Mouse (Mus musculus): ENCODE measurements around the gene Hsd17b11. TPM values are rescaled to one million over a fixed set of nuclear protein-coding genes. Genes with fewer than 3 reads are reported as not detected.

Hsd17b11 gene
- polyA plus RNA-seq, 1 experiment from 2014 or later, result 2.6 TPM

DNA sequence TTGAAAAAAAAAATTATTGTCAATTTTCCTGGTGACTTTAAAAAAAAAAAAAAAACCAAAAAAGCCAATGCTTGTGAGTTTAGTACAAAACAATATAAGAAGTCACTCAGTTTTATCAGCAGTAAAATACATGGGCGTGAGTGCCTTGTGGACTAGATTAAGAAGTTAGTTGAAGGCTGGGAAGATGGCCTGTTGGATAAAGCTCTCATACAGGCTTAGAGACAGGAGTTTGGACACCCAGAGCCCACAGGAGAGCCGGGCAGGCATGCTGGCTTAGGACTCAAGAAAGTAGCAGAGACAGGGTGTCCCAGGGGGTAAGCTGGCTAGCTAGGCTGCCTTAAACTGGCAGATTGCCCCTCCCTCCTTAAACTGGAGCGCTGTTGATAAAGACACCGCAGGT, 33.2 kb upstream of the Hsd17b11 start:
- peak; percentile 84 for ATAC-seq (ENCODE audit: insufficient read depth)
- Histone ChIP-seq H3K4me3 (replicated peaks) (no peak overlapping the region), H3K27ac (replicated peaks) (peak overlapping the region; percentile 87), H3K36me3 (replicated peaks) (peaks cover 66% of the 10 kb centered on the region), H3K9ac (peak overlapping the region; percentile 33; the same call in 1 of the 2 replicates), H3K9me3 (replicated peaks) (no peaks in the 10 kb centered on the region), H3K27me3 (no peaks in the 10 kb centered on the region), H3K4me1 (replicated peaks) (peaks cover 57% of the 10 kb centered on the region), H3K4me2 (peak overlapping the region; percentile 55)
- 35% methylated on average over 4 of the region's 4 CpGs for WGBS (ENCODE audit: insufficient replicate concordance)

DNA sequence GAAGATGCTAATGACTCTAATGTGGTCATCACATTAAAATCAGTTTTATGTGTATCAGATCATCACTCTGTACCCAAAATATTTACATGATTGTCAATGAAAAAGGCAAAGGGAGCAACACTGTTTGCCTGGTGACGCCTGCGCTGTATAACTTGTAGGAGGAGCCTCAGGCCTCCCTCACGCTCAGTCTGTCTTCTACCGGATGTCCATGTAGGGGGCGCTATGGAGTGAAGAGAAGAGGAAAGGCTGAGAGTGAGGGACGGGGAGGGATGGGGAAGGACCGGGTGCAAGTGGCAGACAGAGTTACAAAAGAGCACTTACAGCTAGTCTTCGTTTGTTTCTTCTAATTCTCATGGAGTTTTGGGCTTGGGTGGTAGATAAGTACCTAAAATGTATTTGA, 31.2 kb upstream of the Hsd17b11 start:
- 0 out of 2 replicates have a peak, but pooled peaks have one; percentile 42 for ATAC-seq (ENCODE audit: insufficient read depth)
- no peak overlapping the region for H3K9ac ChIP-seq
- peaks cover 47% of the 10 kb centered on the region for H3K36me3 ChIP-seq (replicated peaks)
- peak overlapping the region; percentile 87; the same call in 1 of the 2 replicates for H3K27ac ChIP-seq (replicated peaks)
- H3K4me1 ChIP-seq (replicated peaks), result peaks cover 70% of the 10 kb centered on the region
- H3K9me3 ChIP-seq (replicated peaks), result no peaks in the 10 kb centered on the region
- H3K4me3 ChIP-seq (replicated peaks), result no peak overlapping the region
- no peak overlapping the region for H3K4me2 ChIP-seq
- no peaks in the 10 kb centered on the region for H3K27me3 ChIP-seq
- WGBS (ENCODE audit: insufficient replicate concordance), result 49% methylated on average over 8 of the region's 8 CpGs

DNA sequence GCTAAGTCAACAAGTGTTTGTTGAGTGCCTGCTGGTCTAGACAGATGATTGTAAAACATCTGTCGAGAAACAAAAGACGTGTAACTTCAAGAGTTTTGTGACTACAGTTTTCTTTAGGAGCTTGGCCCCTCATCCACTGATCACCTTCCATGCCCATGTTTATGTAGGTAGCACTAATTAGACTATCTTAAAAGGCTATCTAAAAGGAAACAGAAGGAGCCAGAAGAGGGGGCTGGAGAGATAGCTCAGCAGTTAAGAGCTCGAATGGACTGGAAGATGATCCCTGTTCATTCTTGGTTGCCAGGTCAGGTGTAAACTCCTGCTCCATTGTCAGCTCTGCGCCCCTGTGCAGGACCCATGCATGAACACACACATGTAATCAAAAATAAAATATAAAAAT, 26.4 kb upstream of the Hsd17b11 start:
- no peak for ATAC-seq (ENCODE audit: insufficient read depth)

DNA sequence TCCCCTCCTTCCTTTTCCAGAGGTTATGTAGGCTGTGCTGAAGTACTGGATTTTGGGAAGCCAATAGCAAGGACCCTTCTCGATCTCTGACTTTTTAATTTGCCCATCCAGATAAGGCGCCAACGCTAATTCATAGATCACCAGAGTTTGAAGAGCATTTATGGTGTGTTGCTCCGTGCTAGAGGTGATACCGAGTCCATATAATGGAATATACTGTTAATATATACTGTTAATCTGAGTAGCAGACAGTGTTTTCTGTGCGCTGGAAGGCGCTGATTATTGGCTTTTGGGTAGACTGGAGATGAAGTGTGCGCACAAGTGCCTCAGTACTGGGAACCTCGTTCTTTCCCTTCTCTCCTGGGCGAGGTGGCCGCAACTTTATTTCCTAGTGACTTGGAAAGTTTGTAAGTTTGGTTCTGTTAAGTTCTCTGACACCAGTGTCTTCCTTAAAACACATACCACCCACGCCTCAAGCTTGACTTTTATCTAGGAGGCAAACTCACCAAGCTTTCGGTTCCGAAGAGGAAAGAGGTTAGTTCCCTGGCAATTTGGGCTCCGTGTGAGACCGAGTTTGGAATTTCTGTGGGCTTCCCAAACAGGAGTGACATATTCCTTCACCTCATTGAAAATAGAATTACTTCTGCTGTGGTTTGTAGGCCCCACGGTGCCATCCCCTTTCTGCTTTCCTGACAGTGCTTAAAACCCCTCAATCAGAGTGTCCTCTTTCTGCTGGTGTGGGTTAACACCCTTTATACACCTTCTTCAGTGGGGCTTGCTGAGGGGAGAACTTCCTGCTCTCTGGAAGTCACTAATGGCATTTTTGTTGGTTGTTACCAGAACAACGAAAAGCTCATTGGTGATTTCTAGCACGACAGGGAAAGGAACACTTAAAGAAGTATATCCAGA, 25.7 kb upstream of the Hsd17b11 start:
- Histone ChIP-seq H3K36me3 (replicated peaks) (peaks cover 27% of the 10 kb centered on the region), H3K27me3 (no peaks in the 10 kb centered on the region), H3K9me3 (replicated peaks) (no peaks in the 10 kb centered on the region), H3K4me3 (replicated peaks) (peak overlapping the region; percentile 91), H3K4me2 (peak overlapping the region; percentile 90), H3K9ac (peak overlapping the region; percentile 97), H3K27ac (replicated peaks) (peak overlapping the region; percentile 96), H3K4me1 (replicated peaks) (peaks cover 56% of the 10 kb centered on the region)
- under 1% methylated on average over 19 of the region's 19 CpGs for WGBS (ENCODE audit: insufficient replicate concordance)
- peak; percentile 20 for ATAC-seq (ENCODE audit: insufficient read depth)

More for the DNA sequence above, 26.4 kb upstream of the Hsd17b11 start:
- Histone ChIP-seq H3K27me3 (no peaks in the 10 kb centered on the region), H3K9me3 (replicated peaks) (no peaks in the 10 kb centered on the region), H3K9ac (peak overlapping the region; percentile 97), H3K4me1 (replicated peaks) (peaks cover 56% of the 10 kb centered on the region), H3K27ac (replicated peaks) (peak overlapping the region; percentile 96), H3K4me2 (peak overlapping the region; percentile 90), H3K36me3 (replicated peaks) (peaks cover 30% of the 10 kb centered on the region), H3K4me3 (replicated peaks) (peak overlapping the region; percentile 91)
- 26% methylated on average over 4 of the region's 4 CpGs for WGBS (ENCODE audit: insufficient replicate concordance)

DNA sequence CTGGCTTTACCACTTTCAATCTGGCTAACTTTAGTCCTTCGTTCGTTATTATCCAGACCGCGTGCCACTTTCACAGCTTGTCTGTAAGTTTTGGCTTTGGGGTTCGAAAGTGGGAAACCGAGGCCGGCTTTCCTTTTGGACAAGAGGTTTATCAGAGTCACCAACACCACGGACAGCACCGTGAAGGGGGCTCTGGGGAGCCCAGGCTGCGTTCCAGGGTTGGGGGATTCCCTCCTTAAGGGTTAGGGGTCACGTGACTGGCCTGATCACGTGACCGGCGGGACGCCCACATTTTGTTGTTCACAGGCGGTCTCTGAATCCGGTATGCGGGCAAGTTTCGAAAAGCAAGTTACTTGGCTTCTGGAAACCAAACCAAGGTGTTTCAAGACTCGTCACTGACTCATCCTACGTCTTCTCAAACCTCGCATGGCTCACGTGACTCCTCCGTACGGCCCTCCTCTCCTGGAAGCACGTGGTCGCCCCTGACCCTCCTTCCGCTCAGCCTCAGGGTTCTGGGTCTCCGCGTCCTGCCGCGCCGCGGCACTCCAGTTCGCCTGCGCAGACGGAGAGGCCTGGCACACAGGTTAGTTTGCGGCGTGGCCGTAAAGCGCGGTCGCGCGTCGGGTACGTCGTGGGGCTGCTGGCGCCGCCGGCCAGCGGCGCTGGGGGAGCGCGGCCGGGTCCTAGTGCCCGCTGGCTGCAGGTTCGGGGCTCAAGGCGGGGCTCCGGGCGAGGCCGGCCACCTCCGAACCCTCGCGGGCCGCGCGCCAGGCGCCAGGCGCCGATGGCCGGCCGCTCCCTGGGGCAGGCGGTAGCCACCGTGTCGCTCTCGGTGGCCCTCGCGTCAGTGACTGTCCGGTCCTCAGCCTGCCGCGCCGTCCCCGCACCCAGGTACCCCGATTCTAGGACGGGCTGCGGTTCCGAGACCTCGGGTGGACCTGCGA, 24.8 kb upstream of the Hsd17b11 start, which contains the start of gene Nudt9:
Gene Nudt9, plus strand, starts transcription at position 51 of the 944 bp plus-strand sequence.
- Histone ChIP-seq H3K27ac (replicated peaks) (peak within 1 kb of the TSS; percentile 96), H3K4me3 (replicated peaks) (peak within 1 kb of the TSS; percentile 91), H3K4me2 (peak within 1 kb of the TSS; percentile 90), H3K36me3 (replicated peaks) (peaks cover 17% of the 10 kb centered on the region), H3K27me3 (no peaks in the 10 kb centered on the region), H3K9me3 (replicated peaks) (no peaks in the 10 kb centered on the region), H3K9ac (peak within 1 kb of the TSS; percentile 97), H3K4me1 (replicated peaks) (peaks cover 54% of the 10 kb centered on the region)
- peak; percentile 92 for ATAC-seq (ENCODE audit: insufficient read depth)
- WGBS (ENCODE audit: insufficient replicate concordance), result 3% methylated on average over 85 of the region's 90 CpGs

DNA sequence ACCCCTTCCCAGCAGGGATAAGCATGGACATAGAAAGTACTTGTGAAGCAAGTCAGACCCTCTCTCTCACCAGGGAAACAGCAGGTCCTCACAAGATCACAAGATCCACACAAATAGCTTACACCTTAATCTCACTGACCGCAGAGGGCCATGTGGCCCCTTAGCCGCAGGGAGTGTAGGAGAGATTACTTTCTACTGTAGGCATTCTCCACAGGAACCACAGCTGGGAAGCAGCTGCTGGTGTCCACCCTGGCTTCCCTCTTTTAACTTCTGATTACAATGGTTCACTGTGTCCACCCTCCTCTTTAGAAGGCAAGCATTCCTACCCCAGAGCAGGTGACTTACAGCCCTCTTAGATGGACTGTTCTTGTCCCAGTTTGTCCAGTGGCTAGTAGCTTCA, 22.0 kb upstream of the Hsd17b11 start:
- no peaks in the 10 kb centered on the region for H3K9me3 ChIP-seq (replicated peaks)
- WGBS (ENCODE audit: insufficient replicate concordance), result 23% methylated on average over 2 of the region's 2 CpGs
- H3K4me1 ChIP-seq (replicated peaks), result peaks cover 50% of the 10 kb centered on the region
- H3K36me3 ChIP-seq (replicated peaks), result no peaks in the 10 kb centered on the region
- H3K27ac ChIP-seq (replicated peaks), result peak overlapping the region; percentile 48
- H3K9ac ChIP-seq, result 0 out of 2 replicates have a peak overlapping the region, but pooled peaks have one; percentile 21
- H3K27me3 ChIP-seq, result no peaks in the 10 kb centered on the region
- H3K4me2 ChIP-seq, result peak overlapping the region; percentile 45
- no peak overlapping the region for H3K4me3 ChIP-seq (replicated peaks)
- ATAC-seq (ENCODE audit: insufficient read depth), result no peak

DNA sequence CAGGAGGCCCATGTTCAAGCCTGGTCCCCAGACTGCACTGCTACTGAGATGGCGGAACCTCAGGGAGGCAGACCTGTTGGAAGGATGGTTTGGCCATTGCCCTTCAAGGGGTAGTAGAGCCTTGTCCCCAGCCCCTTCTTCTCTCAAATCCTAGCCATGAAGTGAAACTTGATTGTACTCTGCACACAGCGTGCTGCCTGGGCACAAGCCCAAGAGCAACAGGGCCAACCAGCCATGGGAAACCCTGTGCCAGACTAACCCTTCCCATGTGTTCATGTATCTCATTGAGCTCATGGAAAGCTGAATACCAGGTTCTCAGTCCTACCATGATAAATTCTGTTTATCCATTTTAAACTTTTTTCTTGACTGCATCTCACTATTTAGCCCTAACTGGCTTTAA, 21.2 kb upstream of the Hsd17b11 start:
- no peak overlapping the region for H3K27ac ChIP-seq (replicated peaks)
- no peak overlapping the region for H3K4me3 ChIP-seq (replicated peaks)
- H3K4me2 ChIP-seq, result no peak overlapping the region
- no peaks in the 10 kb centered on the region for H3K36me3 ChIP-seq (replicated peaks)
- H3K4me1 ChIP-seq (replicated peaks), result peaks cover 42% of the 10 kb centered on the region
- H3K9me3 ChIP-seq (replicated peaks), result no peaks in the 10 kb centered on the region
- H3K27me3 ChIP-seq, result no peaks in the 10 kb centered on the region
- WGBS (ENCODE audit: insufficient replicate concordance), result 76% methylated on average over 2 of the region's 2 CpGs
- no peak for ATAC-seq (ENCODE audit: insufficient read depth)
- H3K9ac ChIP-seq, result no peak overlapping the region

DNA sequence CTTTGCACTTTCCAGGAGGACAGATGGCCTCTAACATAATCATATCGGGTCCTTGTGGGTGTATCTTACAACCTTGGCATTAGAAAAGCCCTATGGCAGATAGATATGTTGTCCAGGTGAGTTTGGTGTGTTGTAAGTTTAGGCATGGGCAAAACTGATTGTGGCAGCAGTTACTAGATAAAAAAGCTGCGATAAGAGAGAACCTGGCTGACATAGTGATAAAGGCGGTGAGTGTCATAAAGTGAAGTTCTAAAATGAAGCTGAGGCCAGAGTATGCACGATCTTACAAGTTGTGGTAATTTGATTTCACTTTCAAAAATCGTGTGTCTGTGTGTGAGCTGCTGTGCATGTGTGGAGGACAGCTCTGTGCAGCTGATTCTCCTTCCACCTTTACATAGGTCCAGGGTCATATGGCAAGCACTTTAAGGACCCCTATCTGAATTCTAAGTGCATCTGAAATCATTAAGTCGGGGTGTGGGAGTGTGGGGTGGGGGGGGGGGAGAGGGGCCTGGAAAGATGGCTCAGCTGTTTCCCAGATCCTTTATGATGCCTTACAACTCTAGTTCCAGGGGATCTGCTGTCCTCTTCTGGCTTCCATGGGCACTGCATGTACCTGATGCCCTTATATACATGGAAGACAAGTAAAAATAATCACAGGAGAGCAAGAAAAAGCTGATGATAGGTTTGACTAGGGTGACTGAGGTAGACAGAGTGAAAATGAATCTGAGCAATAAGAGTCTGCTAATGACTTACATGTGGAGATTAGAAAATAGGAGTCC, 17.6 kb upstream of the Hsd17b11 start:
- Histone ChIP-seq H3K4me3 (replicated peaks) (no peak overlapping the region), H3K27me3 (no peaks in the 10 kb centered on the region), H3K36me3 (replicated peaks) (no peaks in the 10 kb centered on the region), H3K9me3 (replicated peaks) (no peaks in the 10 kb centered on the region), H3K9ac (no peak overlapping the region), H3K4me1 (replicated peaks) (peaks cover 36% of the 10 kb centered on the region), H3K4me2 (no peak overlapping the region), H3K27ac (replicated peaks) (no peak overlapping the region)
- ATAC-seq (ENCODE audit: insufficient read depth), result no peak
- WGBS (ENCODE audit: insufficient replicate concordance), result 30% methylated on average over 6 of the region's 6 CpGs

- Histone ChIP-seq H3K27me3 (no peaks in the 10 kb centered on the region), H3K36me3 (replicated peaks) (no peaks in the 10 kb centered on the region), H3K4me1 (replicated peaks) (peaks cover 30% of the 10 kb centered on the region), H3K27ac (replicated peaks) (0 out of 2 replicates have a peak overlapping the region, but pooled peaks have one; percentile 3), H3K9me3 (replicated peaks) (no peaks in the 10 kb centered on the region), H3K9ac (no peak overlapping the region), H3K4me2 (no peak overlapping the region), H3K4me3 (replicated peaks) (no peak overlapping the region)
- WGBS (ENCODE audit: insufficient replicate concordance), result 77% methylated on average over 1 of the region's 1 CpGs
- ATAC-seq (ENCODE audit: insufficient read depth), result no peak
Measured at GRCm38 (mm10) chr5:104036686-104037085, 15.0 kb upstream of the Hsd17b11 start.

- H3K27me3 ChIP-seq, result no peaks in the 10 kb centered on the region
- 42% methylated on average over 1 of the region's 1 CpGs for WGBS (ENCODE audit: insufficient replicate concordance)
- no peak overlapping the region for H3K27ac ChIP-seq (replicated peaks)
- no peaks in the 10 kb centered on the region for H3K9me3 ChIP-seq (replicated peaks)
- no peak overlapping the region for H3K4me2 ChIP-seq
- no peak overlapping the region for H3K4me3 ChIP-seq (replicated peaks)
- no peak overlapping the region for H3K9ac ChIP-seq
- peaks cover 30% of the 10 kb centered on the region for H3K4me1 ChIP-seq (replicated peaks)
- no peaks in the 10 kb centered on the region for H3K36me3 ChIP-seq (replicated peaks)
- no peak for ATAC-seq (ENCODE audit: insufficient read depth)
Measured at GRCm38 (mm10) chr5:104035824-104036223, 14.1 kb upstream of the Hsd17b11 start.
